Comparison of ENCODE assay signal across 8 mouse cellular contexts in genomic region chr5:135394004-135394823, GRCm38 (mm10). TPM values are rescaled to one million over a fixed set of nuclear protein-coding genes. Genes with fewer than 3 reads are reported as not detected.
DNase-seq lines count a peak whose midpoint lies in the region; ATAC-seq lines count a peak whose summit lies in the region.

TSS of gene Pom121 (minus strand) at chr5:135394546.

- peak within 1 kb of the TSS; percentile 89 for H3K4me2 ChIP-seq in hindbrain, embryonic 16.5 days (ENCODE audit: low read length)

- H3K27me3 ChIP-seq in hindbrain, embryonic 16.5 days (replicated peaks; ENCODE audit: control insufficient read depth, insufficient read depth, low read length), result 0 out of 2 replicates have a peak, but pooled peaks cover 1% of the 10 kb centered on the region
- peaks cover 9% of the 10 kb centered on the region for H3K27me3 ChIP-seq in megakaryocyte, embryonic 14.5 days (replicated peaks)

- under 1% methylated on average over 43 of the region's 110 CpGs for WGBS in hindbrain, embryonic 16.5 days

- H3K9ac ChIP-seq in hindbrain, embryonic 16.5 days (ENCODE audit: low read depth, low read length), result peak within 1 kb of the TSS; percentile 98

- H3K4me1 ChIP-seq in hindbrain, embryonic 16.5 days (ENCODE audit: control insufficient read depth, insufficient read depth, low read depth, low read length), result peaks cover 17% of the 10 kb centered on the region
- peaks cover 53% of the 10 kb centered on the region for H3K4me1 ChIP-seq in megakaryocyte, embryonic 14.5 days

- no peaks in the 10 kb centered on the region for H3K9me3 ChIP-seq in hindbrain, embryonic 16.5 days (ENCODE audit: control insufficient read depth, low read length)
- H3K9me3 ChIP-seq in megakaryocyte, embryonic 14.5 days, result no peaks in the 10 kb centered on the region

- H3K27ac ChIP-seq in hindbrain, embryonic 16.5 days (ENCODE audit: low read depth, low read length), result peak within 1 kb of the TSS; percentile 84

- ATAC-seq in hindbrain, embryonic 16.5 days, result peak; percentile 94

- peak; percentile 83 for DNase-seq in T-cell, adult 2 months (ENCODE audit: low spot score)
- peak; percentile 88 to 92 for DNase-seq in cerebellum, postnatal 25 days
- DNase-seq in frontal cortex, postnatal 36 days (ENCODE audit: low spot score in 2 of 2), result peak; percentile 80 to 82
- peak; percentile 52 to 72 for DNase-seq in left cerebral cortex, adult 8-10 months (ENCODE audit: low spot score in 2 of 2)
- DNase-seq in right cerebral cortex, postnatal 10 days (ENCODE audit: low spot score in 2 of 2), result peak; percentile 90 to 91
- DNase-seq in urinary bladder, postnatal 25 days (ENCODE audit: low spot score), result peak; percentile 77

- H3K36me3 ChIP-seq in hindbrain, embryonic 16.5 days (ENCODE audit: control insufficient read depth, insufficient read depth, low read length), result peaks cover 18% of the 10 kb centered on the region
- peaks cover 32% of the 10 kb centered on the region for H3K36me3 ChIP-seq in megakaryocyte, embryonic 14.5 days (replicated peaks; ENCODE audit: low read length)

- peak within 1 kb of the TSS; percentile 99 for H3K4me3 ChIP-seq in hindbrain, embryonic 16.5 days (ENCODE audit: low read length)
- peak within 1 kb of the TSS; percentile 96 for H3K4me3 ChIP-seq in megakaryocyte, embryonic 14.5 days (replicated peaks)

RNA-seq across cellular contexts. Expression of gene Pom121, which starts in this region (rescaled TPM):
- 7.4 and 9.1 TPM in 2 replicates for polyA plus RNA-seq in hindbrain, embryonic 16.5 days (2015; fragmentation: Nextera tagmentation; extraction: Ambion mirVana)
- 10 to 100 TPM; 40.9 to 47.1 (median 44.0) TPM for total RNA-seq in left cerebral cortex, adult 8-10 months (2022)
- 36.0 and 90.7 TPM in 2 replicates for polyA plus RNA-seq in megakaryocyte, embryonic 14.5 days (2012; ENCODE audit: insufficient read depth, low replicate concordance)

Comparison
In these comparisons a context has a peak if more than half of its experiments do, and no peak if none do; other contexts are left out.
1. Peak in every context shown above with its lines: DNase-seq, ATAC-seq, H3K4me3 ChIP-seq and H3K27ac ChIP-seq.